Mouse (Mus musculus): ENCODE measurements around the gene Pde10a. TPM values are rescaled to one million over a fixed set of nuclear protein-coding genes. Genes with fewer than 3 reads are reported as not detected.

Pde10a gene
- total RNA-seq, 2 experiments from 2014 or later, result 20.2 to 21.3 TPM

GRCm38 (mm10) chr17:8731073-8731472 is 205.9 kb downstream of the Pde10a start:
- DNase-seq (ENCODE audit: low spot score in 2 of 2), result no peak

DNA sequence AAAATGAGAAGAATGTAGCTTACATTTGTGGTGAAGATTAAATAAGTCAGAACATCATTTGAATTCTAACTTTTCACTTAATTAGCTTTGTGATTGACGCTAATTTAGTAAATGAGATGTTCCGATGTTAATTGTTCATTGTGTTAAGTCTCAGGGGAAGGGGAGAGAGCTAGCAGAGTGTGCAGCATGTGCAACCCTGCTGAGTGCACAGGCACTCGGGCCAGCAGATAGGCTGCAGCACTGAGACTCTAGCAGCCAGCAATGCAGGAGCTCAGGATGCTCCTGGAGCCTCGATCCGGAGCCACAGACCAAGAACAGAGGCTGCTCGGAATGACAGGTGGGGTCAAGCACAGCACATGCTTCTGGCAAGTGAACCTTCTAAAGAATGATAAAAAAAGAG is 211.1 kb downstream of the Pde10a start:
- DNase-seq (ENCODE audit: low spot score in 2 of 2), result no peak

DNA sequence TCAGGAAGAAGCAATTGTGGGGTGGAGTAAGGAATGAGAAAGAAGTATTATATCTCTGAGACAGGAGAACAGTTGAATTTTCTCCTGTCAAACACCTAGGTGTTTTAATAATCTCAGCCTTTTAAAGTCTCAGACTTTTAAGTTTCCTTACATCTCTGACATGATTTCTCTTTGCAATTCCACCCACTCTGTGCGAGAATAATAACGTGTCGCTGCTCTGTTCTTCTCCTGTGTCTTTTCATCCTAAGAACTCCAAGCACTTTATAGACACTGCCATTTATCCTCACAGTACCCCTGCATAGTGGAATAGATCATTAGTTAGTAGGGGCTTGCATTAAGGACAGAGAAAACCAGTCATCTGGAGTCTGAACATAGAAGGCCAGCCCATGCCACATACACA is 217.6 kb downstream of the Pde10a start:
- DNase-seq (ENCODE audit: low spot score in 2 of 2), result no peak

GRCm38 (mm10) chr17:8745334-8745733 is 220.2 kb downstream of the Pde10a start:
- no peak for DNase-seq (ENCODE audit: low spot score in 2 of 2)

- no peak for DNase-seq (ENCODE audit: low spot score in 2 of 2)
These were observed 224.3 kb downstream of the Pde10a start for GRCm38 (mm10) chr17:8749426-8749825.

DNA sequence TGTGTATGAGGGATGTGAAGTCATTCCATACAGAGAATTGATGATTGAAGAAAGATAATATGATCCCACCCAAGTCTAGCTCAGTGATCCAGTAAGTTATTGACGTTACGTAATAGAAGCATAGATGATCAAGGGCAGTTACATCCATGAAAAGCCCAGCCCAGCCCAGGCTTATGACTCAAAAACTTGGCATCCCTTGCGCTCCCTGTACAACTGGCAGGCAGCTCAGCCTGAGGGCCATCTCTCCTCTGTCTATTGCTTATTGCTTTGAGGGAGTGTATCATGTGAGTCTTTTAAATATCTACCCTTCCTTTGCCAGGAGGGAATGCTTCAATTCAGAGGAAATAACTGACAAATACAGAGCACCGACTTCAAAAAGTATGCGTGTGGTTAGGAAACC is 232.4 kb downstream of the Pde10a start:
- DNase-seq (ENCODE audit: low spot score in 2 of 2), result peak in 1 of 2 experiments; percentile 14

- no peak for DNase-seq (ENCODE audit: low spot score in 2 of 2)
These were observed 238.1 kb downstream of the Pde10a start for GRCm38 (mm10) chr17:8763248-8763647.

GRCm38 (mm10) chr17:8765987-8766576 is 240.9 kb downstream of the Pde10a start:
- DNase-seq (ENCODE audit: low spot score in 2 of 2), result no peak

GRCm38 (mm10) chr17:8769155-8769554 is 244.0 kb downstream of the Pde10a start:
- DNase-seq (ENCODE audit: low spot score in 2 of 2), result no peak

- DNase-seq (ENCODE audit: low spot score in 2 of 2), result no peak
These were observed 248.2 kb downstream of the Pde10a start for GRCm38 (mm10) chr17:8773391-8773790.

DNA sequence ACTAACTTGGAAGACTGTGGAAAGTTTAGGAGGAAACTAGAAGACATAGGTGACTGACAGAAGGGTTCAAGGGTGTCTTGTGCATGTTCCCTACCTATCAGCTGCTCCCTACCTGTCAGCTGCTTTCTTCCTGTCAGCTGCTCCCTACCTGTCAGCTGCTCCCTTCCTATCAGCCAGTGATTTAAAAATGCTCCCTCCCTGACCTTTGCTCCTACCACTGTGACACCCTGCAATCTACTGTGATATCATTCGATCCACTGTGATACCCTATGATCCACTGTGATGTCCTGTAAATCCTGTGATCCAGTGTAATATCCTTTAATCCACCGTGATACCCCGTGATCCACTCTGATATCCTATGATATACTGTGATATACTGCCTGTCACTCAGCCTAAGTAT is 249.1 kb downstream of the Pde10a start:
- DNase-seq (ENCODE audit: low spot score in 2 of 2), result no peak

DNA sequence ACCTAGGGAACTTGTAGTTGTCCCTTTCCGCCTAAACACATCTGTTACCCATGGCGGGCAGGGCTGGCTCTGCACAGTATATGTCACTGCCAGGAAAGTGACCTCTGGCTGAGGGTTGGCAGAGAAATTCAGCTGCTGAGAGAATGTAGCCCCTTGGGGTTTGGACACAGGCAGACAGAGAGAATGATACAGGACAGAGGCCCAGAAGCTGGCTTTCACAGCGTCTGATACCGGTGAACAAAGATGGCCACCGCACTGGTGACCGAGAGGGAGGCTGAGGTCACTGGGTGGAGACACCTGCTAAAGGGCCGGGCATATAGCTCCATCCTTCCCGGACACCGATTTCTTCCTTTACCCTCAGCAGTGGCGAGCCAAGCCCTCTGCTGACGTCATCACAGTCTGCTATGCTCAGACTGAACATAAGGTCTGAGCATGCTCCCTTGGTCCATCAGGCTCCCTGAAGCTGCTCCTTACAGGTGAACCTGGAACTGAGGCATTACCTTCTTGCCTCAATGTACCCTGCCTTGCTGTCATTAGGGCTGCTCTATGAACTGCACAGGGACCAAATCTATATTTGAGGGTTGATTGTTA is 250.5 kb downstream of the Pde10a start:
- DNase-seq (ENCODE audit: low spot score in 2 of 2), result no peak

DNA sequence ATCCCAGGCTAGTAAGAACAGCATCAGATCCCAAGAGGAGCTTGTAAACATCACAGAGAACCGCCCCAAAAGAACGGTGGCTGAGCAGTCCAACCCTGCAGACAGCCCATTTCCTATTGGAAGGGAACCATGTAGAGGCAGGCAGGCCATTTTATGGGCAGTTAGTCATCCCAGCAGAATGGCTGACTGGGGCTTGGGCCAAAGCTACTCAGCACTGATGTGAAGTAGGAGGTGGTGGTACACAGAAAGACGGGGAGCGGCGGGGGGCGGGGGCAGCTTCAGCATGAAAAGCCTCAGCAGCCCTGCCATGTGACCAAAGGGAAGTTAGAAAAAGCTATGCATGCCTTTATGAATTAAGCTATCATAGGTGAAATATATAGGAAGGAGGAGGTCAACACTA is 252.5 kb downstream of the Pde10a start:
- DNase-seq (ENCODE audit: low spot score in 2 of 2), result no peak

GRCm38 (mm10) chr17:8778839-8779238 is 253.7 kb downstream of the Pde10a start:
- DNase-seq (ENCODE audit: low spot score in 2 of 2), result no peak

DNA sequence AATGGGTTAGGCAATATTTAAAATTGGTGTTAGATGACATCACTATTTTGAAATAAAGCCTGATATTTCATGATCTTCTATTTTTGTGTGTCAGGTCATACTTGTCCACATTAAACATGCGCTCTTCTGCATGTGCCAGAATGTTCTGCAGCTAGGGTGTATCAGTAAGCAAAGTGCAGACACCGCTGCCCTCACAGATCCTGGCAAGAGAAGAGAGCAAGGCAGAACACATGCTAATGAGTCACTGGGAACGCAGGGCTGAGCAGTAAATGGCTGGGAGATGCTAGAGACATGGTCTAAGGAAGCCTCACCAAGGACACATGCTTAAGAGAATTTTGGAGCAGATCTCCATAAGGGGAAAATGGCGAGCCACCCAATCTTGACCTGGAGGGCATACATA is 255.3 kb downstream of the Pde10a start:
- DNase-seq (ENCODE audit: low spot score in 2 of 2), result no peak

DNA sequence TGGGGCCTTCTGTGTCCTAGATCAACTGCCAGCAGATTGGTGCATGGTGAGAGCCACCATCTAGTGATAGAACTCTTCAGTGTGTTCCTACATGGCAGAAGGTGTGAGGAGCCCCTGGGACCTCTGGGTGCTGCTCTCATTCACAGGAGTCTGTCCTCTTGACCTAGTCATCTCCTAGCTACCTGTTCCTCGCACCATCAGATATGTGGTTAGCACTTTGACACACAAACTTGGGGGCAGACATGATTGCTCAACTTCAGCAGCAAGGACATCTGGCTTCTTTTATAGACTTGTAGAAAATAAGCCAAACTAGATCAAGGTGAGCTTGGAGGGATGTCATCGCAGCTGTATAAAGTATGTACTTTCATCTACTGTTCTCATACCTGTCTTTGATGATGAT is 255.9 kb downstream of the Pde10a start:
- no peak for DNase-seq (ENCODE audit: low spot score in 2 of 2)

- no peak for DNase-seq (ENCODE audit: low spot score in 2 of 2)
These were observed 256.4 kb downstream of the Pde10a start for GRCm38 (mm10) chr17:8781576-8781975.

DNA sequence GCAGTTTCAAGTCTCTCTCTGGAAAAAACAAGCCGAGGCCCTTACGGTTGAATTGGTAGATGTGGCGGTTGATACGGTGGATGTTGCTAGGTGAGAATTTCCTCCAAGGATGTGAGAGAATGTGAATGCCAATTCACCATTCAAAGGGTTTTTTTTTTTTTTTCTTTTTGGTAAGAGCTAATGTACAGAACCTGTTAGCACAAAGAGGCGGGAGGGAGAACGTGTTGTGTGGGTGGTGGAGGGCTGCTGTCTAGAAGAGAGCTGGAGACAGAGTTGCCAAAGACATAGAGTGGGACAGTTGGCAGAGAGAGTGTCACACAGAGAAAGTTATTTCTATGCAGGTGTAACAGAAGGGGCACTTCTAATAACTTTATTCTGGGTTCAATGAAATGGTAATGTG is 260.7 kb downstream of the Pde10a start:
- no peak for DNase-seq (ENCODE audit: low spot score in 2 of 2)

DNA sequence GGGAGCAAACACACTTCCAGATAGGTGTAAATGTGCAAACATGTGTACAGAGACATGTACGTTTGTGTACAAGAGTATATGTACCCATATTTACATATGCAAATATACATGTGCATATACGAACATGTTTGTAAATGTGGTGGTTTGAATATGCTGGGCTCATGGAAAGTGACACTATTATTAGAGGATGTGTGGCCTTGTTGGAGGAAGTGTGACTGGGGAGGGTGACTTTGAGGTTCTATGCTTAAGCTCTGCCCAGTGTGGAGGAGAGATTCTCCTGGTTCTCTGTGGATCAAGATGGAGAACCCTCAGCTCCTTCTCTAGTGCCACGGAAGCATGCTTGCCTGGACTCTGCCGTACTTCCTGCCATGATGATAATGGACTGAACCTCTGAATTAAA is 261.3 kb downstream of the Pde10a start:
- DNase-seq (ENCODE audit: low spot score in 2 of 2), result no peak

DNA sequence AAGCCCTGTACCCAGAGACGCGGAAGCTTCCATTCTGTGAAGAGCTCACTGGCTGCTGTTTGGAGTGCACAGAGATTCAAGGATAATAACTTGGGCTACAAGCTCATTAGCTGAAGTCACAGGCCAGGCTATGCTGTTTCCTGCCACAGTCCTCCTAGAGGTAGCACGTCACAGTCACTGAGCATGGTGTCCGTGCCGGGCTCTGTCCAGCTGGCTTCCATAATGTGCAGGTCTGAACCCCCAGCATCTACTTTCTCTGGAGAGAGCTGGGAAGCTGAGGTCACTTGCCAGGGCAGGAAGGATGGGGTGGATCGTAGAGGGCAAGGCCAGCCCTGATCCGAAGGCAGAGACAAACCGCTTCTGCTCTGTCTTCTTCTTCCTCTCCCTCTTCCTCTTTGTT is 262.6 kb downstream of the Pde10a start:
- no peak for DNase-seq (ENCODE audit: low spot score in 2 of 2)

GRCm38 (mm10) chr17:8791561-8791960 is 266.4 kb downstream of the Pde10a start:
- DNase-seq (ENCODE audit: low spot score in 2 of 2), result no peak

GRCm38 (mm10) chr17:8792611-8793010 is 267.4 kb downstream of the Pde10a start:
- DNase-seq (ENCODE audit: low spot score in 2 of 2), result no peak

DNA sequence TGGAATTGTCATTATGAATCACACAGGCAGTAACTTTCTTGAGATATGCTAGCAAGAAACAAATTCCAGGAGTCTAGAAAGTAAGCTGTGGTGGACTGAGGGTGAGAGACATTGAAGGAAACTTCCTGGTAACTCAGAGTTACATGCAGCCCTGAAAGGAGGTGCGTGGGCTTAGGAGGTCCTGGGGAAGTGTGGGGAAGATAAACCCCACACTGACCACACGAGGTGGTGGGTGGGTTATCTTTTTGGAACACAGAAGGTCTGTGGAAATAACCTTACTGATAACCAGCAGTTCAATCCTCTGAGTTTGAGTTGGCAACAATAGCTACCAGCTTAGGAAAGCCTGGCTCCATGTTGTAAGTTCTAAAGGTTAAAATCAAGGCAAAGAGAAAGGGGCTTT is 272.5 kb downstream of the Pde10a start:
- DNase-seq (ENCODE audit: low spot score in 2 of 2), result no peak
